Mouse (Mus musculus) ES-Bruce4 (cell line): ENCODE measurements around the gene Ttll6.

ENCODE experiments used
- CTCF ChIP-seq: IDR thresholded peaks from one replicate; pipeline ENCODE4 v1.8.1; 2011; ENCODE audit warnings: low read depth, low read length
- EP300 ChIP-seq: IDR thresholded peaks from 2 replicates; pipeline ENCODE4 v1.6.1; 2011; ENCODE audit warnings: low read depth, low read length; ENCODE audit not compliant: insufficient read depth
- POLR2A ChIP-seq: IDR thresholded peaks from one replicate; pipeline ENCODE4 v1.8.1; 2011; ENCODE audit warnings: low read length; ENCODE audit not compliant: insufficient read depth

DNA sequence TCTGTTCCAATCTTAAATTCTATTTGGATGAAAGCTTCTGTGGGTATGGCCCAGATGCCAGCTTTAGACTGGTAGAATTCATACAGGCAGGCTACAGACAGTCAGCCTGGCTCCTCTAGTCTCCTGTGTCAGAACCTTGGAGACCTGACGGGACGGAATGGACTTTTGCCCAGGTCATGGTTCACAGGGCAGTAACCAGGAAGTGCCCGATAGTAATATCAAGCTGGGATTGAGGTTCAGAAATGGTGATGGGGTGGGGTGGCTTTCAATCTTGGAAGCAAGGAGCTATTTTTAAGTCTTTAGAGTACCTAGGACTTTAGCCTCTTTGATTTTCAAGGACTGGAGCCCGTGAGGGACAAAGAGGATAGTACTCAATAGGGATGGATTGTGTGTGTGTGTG is 53.7 kb downstream of the Ttll6 start:
- TF ChIP-seq CTCF (no peak), EP300 (no peak), POLR2A (no peak)
